Mouse (Mus musculus): Measurements from ENCODE around the gene Asic2.

- TF ChIP-seq POLR2A (IDR thresholded peaks at IDR 0.05; ENCODE audit: extremely low read depth, insufficient read depth, low read length) (no peak), CTCF (IDR thresholded peaks at IDR 0.05; ENCODE audit: low read depth, low read length) (no peak)
Measured at GRCm38 (mm10) chr11:81364442-81364841, 603.8 kb downstream of the Asic2 start.

All from liver, adult 2 months (tissue).